Mouse (Mus musculus): ENCODE measurements around the gene Bcor. TPM values are rescaled to one million over a fixed set of nuclear protein-coding genes. Genes with fewer than 3 reads are reported as not detected.

Bcor gene
- total RNA-seq (2014; fragmentation: Nextera tagmentation), result 36.0 and 55.0 TPM in 2 replicates
- total RNA-seq (2017), result 30.6 and 32.7 TPM in 2 replicates

DNA sequence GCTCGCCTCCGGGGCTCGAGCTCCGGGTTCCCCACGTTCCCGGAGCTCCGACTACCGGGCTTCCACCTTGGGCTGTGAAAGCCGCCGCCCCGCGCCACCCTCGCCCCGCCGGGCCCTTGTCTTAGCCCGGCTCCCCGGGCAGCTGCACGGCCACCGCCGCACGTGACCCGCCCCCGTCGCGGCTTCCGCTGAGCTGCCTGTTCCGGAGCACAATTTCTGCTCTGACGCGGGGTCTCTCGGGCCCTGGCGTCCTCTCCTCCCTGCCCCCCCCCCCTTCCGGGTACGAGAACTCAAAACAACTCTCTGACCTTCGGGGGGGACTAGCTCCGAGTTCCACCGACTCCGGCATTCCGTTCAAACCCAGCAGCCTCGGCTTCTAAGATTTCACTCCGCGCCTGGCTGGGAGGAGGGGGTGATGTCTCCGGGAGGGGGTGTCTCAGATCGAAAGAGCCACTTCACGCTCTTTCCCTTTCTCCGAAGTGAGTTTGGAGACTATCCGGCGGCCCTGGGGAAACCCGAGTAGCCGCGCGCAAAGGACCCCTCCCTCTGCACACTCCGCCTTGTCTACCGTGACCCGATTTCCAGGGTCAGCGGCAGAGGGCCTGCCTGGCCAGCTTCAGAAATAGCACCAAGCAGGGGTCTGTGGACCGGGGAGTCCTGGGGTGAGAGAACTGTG is at the start of gene Bcor:
Gene Bcor, minus strand, starts transcription at position 375 of the 676 bp plus-strand sequence.
- peak; percentile 18 for ATAC-seq (replicated peaks; ENCODE audit: poor library complexity, severe bottlenecking)

GRCm38 (mm10) chrX:12202951-12203350 is 42.8 kb upstream of the Bcor start:
- ATAC-seq (replicated peaks; ENCODE audit: poor library complexity, severe bottlenecking), result peak; percentile 37; the same call in 1 of the 2 replicates

GRCm38 (mm10) chrX:12201111-12201510 is 41.0 kb upstream of the Bcor start:
- no peak for ATAC-seq (replicated peaks; ENCODE audit: poor library complexity, severe bottlenecking)

DNA sequence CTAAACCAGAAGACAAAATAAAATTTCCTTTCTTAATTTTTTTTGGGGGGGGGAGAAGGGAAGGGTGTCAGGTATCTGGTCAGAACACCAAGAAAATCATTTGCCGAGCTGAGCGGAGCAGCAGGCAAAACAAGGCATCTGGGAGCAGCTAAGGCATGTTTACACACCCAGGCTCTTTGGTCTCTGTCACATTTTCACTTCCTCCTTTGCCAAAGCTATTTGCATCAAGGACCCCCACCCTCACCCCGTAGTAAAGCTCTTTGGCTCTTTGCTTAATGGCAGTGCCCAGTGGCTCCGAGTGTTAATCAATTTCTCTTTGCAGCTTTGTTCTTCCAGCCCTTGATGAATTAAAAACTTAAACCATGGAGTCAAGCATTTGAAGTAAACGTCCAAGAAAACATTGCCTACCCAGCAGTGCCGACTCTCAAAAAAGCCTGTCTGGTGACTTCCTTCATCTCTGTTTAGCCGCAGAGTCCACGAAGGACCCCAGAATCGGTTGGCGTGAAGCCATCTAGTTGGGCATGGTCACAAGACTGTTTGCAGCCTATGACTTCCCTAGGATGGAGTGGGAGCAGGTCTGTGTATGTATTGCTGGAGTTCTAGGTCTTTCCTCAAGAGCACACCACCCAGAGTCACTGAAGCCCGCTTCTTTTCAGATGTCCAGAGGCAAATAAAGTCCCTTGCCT is 35.2 kb upstream of the Bcor start:
- peak; percentile 71 for ATAC-seq (replicated peaks; ENCODE audit: poor library complexity, severe bottlenecking)

- no peak for ATAC-seq (replicated peaks; ENCODE audit: poor library complexity, severe bottlenecking)
Observed at GRCm38 (mm10) chrX:12192343-12192742, 32.2 kb upstream of the Bcor start.

- no peak for ATAC-seq (replicated peaks; ENCODE audit: poor library complexity, severe bottlenecking)
Observed at GRCm38 (mm10) chrX:12189511-12189910, 29.4 kb upstream of the Bcor start.

- no peak for ATAC-seq (replicated peaks; ENCODE audit: poor library complexity, severe bottlenecking)
Observed at GRCm38 (mm10) chrX:12175198-12175960, 15.2 kb upstream of the Bcor start.

DNA sequence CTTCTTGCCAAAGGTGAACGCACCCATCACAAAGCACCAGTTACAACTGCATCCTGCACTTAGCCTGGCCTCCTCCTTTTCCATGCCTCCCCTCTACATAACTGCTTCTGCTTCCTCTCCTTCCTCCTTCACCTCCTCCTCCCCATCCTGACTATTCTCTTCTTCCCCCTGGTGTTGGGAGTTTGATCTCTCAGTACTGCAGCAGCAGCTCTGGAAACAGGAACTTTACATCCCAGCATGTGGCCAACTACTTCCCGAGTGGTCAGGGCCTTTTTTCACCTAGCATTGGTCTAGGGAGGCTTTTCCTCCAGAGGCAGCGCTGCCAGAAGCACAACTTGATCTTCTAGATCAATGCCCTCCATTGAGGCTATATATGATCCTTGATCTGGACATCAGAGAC is 10.0 kb upstream of the Bcor start:
- peak; percentile 56 for ATAC-seq (replicated peaks; ENCODE audit: poor library complexity, severe bottlenecking)

GRCm38 (mm10) chrX:12164591-12165529 is 4.7 kb upstream of the Bcor start:
- peak; percentile 83 for ATAC-seq (replicated peaks; ENCODE audit: poor library complexity, severe bottlenecking)

GRCm38 (mm10) chrX:12159534-12159881 is 647 bp downstream of the Bcor start:
- ATAC-seq (replicated peaks; ENCODE audit: poor library complexity, severe bottlenecking), result no peak

GRCm38 (mm10) chrX:12158821-12159533 is 1.2 kb downstream of the Bcor start:
- peak; percentile 53 for ATAC-seq (replicated peaks; ENCODE audit: poor library complexity, severe bottlenecking)

GRCm38 (mm10) chrX:12158244-12158820 is 1.8 kb downstream of the Bcor start:
- ATAC-seq (replicated peaks; ENCODE audit: poor library complexity, severe bottlenecking), result 0 out of 2 replicates have a peak, but pooled peaks have one; percentile 4

DNA sequence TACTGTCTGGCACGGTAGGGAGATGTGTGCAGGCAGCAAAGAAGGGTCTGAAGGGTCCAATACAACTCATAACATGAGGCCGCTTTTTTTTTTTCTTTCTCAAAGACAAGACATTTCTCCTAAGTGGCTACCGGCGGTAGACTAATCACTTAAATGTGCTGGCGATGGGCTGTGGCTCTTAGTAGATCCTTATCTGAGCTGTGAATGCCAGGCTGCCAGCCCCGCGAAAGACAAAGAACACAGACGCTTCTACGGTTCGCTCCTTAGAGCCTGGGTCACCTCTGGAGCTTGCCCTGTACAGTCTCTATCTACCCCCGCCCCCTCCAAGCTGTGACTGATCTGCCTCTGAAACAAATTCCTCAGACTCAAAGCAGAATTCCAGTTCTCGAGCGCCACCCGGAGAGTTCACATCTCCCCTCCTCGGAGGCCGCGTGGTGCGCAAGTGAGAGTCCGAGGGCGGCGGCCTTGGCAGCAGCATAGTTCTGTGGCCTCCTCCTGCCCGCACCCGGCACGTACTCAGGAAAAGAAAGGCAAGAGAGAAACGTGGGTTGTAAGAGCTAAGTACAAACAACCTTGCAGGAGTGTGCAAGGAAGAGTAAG is 2.7 kb downstream of the Bcor start:
- ATAC-seq (replicated peaks; ENCODE audit: poor library complexity, severe bottlenecking), result no peak

DNA sequence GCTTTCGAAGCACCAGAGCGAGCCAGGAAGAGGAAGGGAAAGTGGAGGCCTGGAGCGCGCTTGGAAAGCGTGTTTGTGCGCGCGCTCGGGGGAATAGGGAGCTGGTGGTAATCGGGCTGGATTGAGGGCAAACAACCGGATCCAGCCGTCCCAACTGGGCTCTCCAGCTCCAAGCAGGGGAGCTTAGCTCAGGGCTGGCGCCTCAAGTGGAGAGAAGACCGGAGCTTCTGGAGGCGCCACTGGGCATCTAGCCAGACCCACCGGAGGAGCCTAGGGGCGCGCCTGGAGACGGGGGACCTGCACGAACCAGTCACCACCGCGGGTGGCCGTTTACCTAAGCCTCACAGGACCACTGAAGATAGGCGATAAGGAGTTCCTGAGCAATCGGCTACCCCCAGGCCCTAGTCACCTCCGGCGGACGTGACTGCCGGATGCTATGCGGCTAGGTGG is 4.3 kb downstream of the Bcor start:
- ATAC-seq (replicated peaks; ENCODE audit: poor library complexity, severe bottlenecking), result peak; percentile 61

- no peak for ATAC-seq (replicated peaks; ENCODE audit: poor library complexity, severe bottlenecking)
Observed at GRCm38 (mm10) chrX:12155068-12155840, 4.9 kb downstream of the Bcor start.

DNA sequence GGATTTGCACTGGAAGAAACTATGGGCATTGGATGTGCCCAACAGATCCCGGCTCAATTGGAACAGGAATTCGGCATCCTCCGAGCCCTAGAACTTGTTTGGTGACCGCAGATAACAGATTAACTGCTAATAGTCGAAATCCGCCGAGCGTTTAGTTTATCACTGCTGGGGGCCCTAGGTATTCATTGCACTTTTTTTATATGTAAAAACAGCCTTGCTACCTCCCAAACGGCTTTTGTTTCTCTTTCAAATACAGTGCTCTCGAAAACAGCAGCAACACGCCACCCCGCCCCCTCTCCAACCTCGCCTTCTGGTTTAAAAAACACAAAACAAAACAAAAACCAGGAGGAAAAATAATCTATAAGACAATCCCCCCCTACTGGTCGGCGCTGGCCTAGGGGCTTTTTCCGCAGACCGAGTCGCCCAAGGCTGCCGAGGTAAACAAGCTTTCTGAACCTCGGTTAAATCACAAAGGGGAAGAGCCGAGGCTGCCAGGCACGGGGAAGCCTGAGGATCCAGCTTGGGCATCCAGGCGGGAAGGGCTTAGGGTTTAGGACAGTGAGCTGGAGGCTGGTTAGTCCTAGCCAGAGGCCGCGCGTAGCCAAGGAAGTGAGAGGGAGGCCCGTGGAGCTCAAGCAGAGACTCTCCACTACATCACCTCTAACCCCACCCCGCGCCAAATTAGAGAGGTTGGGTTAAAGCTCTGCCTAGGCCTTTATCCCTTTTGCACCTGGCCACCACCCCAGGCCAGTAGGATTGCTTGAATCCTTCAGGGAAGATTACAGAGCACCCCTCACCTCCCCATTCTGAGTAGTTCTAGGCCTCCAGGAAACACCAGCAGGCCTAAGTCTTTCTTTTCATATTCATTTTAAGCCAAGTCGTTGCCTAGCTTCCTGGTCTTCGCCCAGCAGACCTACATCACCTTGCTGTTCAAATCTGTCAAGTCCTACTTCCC is 6.7 kb downstream of the Bcor start:
- no peak; the same call in 1 of the 2 replicates for ATAC-seq (replicated peaks; ENCODE audit: poor library complexity, severe bottlenecking)
